Mouse (Mus musculus) thymus, postnatal 14 days (tissue): ENCODE data around the gene Vwc2.

Source experiments
- DNase-seq: peaks from one replicate; pipeline ENCODE4 v3.0.0; 2021

Vwc2 gene

GRCm38 (mm10) chr11:11242694-11243377, 128.8 kb downstream of the Vwc2 start:
- no peak for DNase-seq

GRCm38 (mm10) chr11:11257348-11257747, 143.3 kb downstream of the Vwc2 start:
- no peak for DNase-seq

GRCm38 (mm10) chr11:11280128-11280527, 166.1 kb downstream of the Vwc2 start:
- no peak for DNase-seq

GRCm38 (mm10) chr11:11283512-11283911, 169.5 kb downstream of the Vwc2 start:
- no peak for DNase-seq
